Comparison of ENCODE assay signal across 22 mouse cellular contexts in genomic region chr9:118949124-118949523, GRCm38 (mm10). TPM values are rescaled to one million over a fixed set of nuclear protein-coding genes. Genes with fewer than 3 reads are reported as not detected.
A peak's percentile ranks its signal among the peaks of the same experiment; 100 is the strongest.
DNase-seq lines count a peak whose midpoint lies in the region; ATAC-seq and TF ChIP-seq lines count a peak whose summit lies in the region.
"Had no signal": no experiment of that assay in that cellular context is flagged by ENCODE, and none has a peak within 500 bp of the region (broad histone marks: within the 10 kb centered on the region; RNA-seq: fewer than 3 reads in every experiment).

No protein-coding gene starts in this region.

- WGBS in heart, embryonic 15.5 days, result 82% methylated on average over 8 of the region's 8 CpGs
- WGBS in lung, adult 2 months, result 79% methylated on average over 8 of the region's 8 CpGs

- H3K36me3 ChIP-seq in heart, embryonic 15.5 days, result no peaks in the 10 kb centered on the region
- H3K36me3 ChIP-seq: embryonic facial prominence, embryonic 12.5 days; forebrain, embryonic 15.5 days; G1E; hindbrain, embryonic 15.5 days had no signal

- peak; percentile 67 for ATAC-seq in frontal cortex, adult (ENCODE audit: low TSS enrichment)
- ATAC-seq in heart, embryonic 15.5 days (replicated peaks; ENCODE audit: insufficient number of reproducible peaks, insufficient read depth, low FRiP score, low read depth), result no peak
- ATAC-seq: CD4-positive, CD25-positive, alpha-beta regulatory T cell, adult 4 months; forebrain, embryonic 15.5 days had no signal

- no peak for TF ChIP-seq CTCF in lung, adult 2 months (IDR thresholded peaks at IDR 0.05; ENCODE audit: insufficient read depth, low read length)

- TF ChIP-seq POLR2A in lung, adult 2 months (IDR thresholded peaks at IDR 0.05; ENCODE audit: borderline replicate concordance, extremely low read depth, low read depth, low read length), result no peak

- H3K4me1 ChIP-seq in heart, embryonic 15.5 days (replicated peaks), result peaks cover 58% of the 10 kb centered on the region
- peaks cover 28% of the 10 kb centered on the region for H3K4me1 ChIP-seq in lung, adult 2 months (ENCODE audit: control insufficient read depth, insufficient read depth, low read length)
- H3K4me1 ChIP-seq: forebrain, embryonic 15.5 days; hindbrain, embryonic 15.5 days had no signal

- intact Hi-C loops in heart, postnatal 36 days (cut with DNase I), result no loop called here

- H3K9me3 ChIP-seq in heart, embryonic 15.5 days (replicated peaks), result no peaks in the 10 kb centered on the region
- H3K9me3 ChIP-seq: embryonic facial prominence, embryonic 12.5 days; forebrain, embryonic 15.5 days; heart, embryonic 10.5 days; hindbrain, embryonic 15.5 days had no signal

- H3K4me3 ChIP-seq in heart, embryonic 15.5 days, result no peak overlapping the region
- H3K4me3 ChIP-seq in lung, adult 2 months (replicated peaks; ENCODE audit: extremely low read depth, low read depth, low read length), result no peak overlapping the region
- H3K4me3 ChIP-seq: embryonic facial prominence, embryonic 12.5 days; forebrain, embryonic 15.5 days; heart, embryonic 10.5 days; hindbrain, embryonic 15.5 days had no signal

- no peak overlapping the region for H3K4me2 ChIP-seq in heart, embryonic 15.5 days
- H3K4me2 ChIP-seq: embryonic facial prominence, embryonic 12.5 days; forebrain, embryonic 15.5 days; hindbrain, embryonic 15.5 days had no signal

- H3K27me3 ChIP-seq in heart, embryonic 15.5 days, result no peaks in the 10 kb centered on the region
- H3K27me3 ChIP-seq: embryonic facial prominence, embryonic 12.5 days; forebrain, embryonic 15.5 days; hindbrain, embryonic 15.5 days had no signal

- no peak overlapping the region for H3K9ac ChIP-seq in heart, embryonic 15.5 days
- H3K9ac ChIP-seq: embryonic facial prominence, embryonic 12.5 days; forebrain, embryonic 15.5 days; hindbrain, embryonic 15.5 days had no signal

- 0 out of 2 replicates have a peak overlapping the region, but pooled peaks have one; percentile 4 for H3K27ac ChIP-seq in heart, embryonic 15.5 days
- H3K27ac ChIP-seq: embryonic facial prominence, embryonic 12.5 days; forebrain, embryonic 15.5 days; heart, embryonic 10.5 days; hindbrain, embryonic 15.5 days had no signal

- no peak for DNase-seq in frontal cortex, postnatal 10 days (ENCODE audit: low spot score in 2 of 2)
- DNase-seq in heart, postnatal 36 days, result no peak
- peak; percentile 9 for DNase-seq in lung, adult 2 months
- DNase-seq in lung, postnatal 25 days (ENCODE audit: low spot score), result no peak
- peak; percentile 74 for DNase-seq in brain, adult 2 months (ENCODE audit: low read depth, low spot score)
- DNase-seq in kidney, adult 11 months, result no peak
- DNase-seq: adrenal gland, adult 8-10 months; adrenal gland, postnatal 36 days; B cell, adult 2 months; cerebellum, adult 11 months; cerebellum, adult 8-10 months; cerebellum, postnatal 14 days; gastrocnemius, postnatal 36 days; heart, postnatal 10 days had no signal

RNA-seq across cellular contexts. Expression of gene Ctdspl, which starts 22.9 kb away (rescaled TPM):
- 7.1 and 8.9 TPM in 2 replicates for polyA plus RNA-seq in heart, embryonic 15.5 days (2015; fragmentation: Nextera tagmentation; extraction: Ambion mirVana)
- 10 to 100 TPM; 11.2 to 11.3 TPM for total RNA-seq in heart, postnatal 36 days (2021)
- 70.4 and 83.4 TPM in 2 replicates for polyA plus RNA-seq in lung, adult 2 months (2012; rRNA removed)
- polyA plus RNA-seq: G1E had no signal

Comparison
In these comparisons a context has a peak if more than half of its experiments do, and no peak if none do; other contexts are left out.
1. DNase-seq: peak in lung, adult 2 months (single experiment) and brain, adult 2 months (single experiment); none in frontal cortex, postnatal 10 days (0 of 2), heart, postnatal 36 days (0 of 2), lung, postnatal 25 days (single experiment) and kidney, adult 11 months (single experiment).